Mouse (Mus musculus) kidney, embryonic 16.5 days (tissue): ENCODE results near the gene Zfp865. TPM values are rescaled to one million over a fixed set of nuclear protein-coding genes. Genes with fewer than 3 reads are reported as not detected.

ENCODE experiments used
- polyA plus RNA-seq: library from polyadenylated mRNA; unstranded; fragments of >200 nt; fragmentation: Nextera tagmentation; extraction: Ambion mirVana; gene quantifications from 2 replicates; pipeline ENCODE4 v1.2.1, GENCODE M21; 2015

Gene Zfp865
- polyA plus RNA-seq, 1 experiment from 2014 or later = 6.6 TPM

Other genes starting within 250 kb of the Zfp865 start
- not detected in 2 replicates for gene Fam71e2, start 249.1 kb upstream of the Zfp865 start, polyA plus RNA-seq
- gene Il11, start 237.5 kb upstream of the Zfp865 start, polyA plus RNA-seq = 0.17 and 0.42 TPM in 2 replicates
- 0.57 and 0.97 TPM in 2 replicates for gene Tmem190, start 237.4 kb upstream of the Zfp865 start, polyA plus RNA-seq
- 12.5 and 14.3 TPM in 2 replicates for gene Tmem238, start 230.7 kb upstream of the Zfp865 start, polyA plus RNA-seq
- gene Rpl28, start 227.5 kb upstream of the Zfp865 start, polyA plus RNA-seq = 315 and 357 TPM in 2 replicates
- 355 and 360 TPM in 2 replicates for gene Ube2s, start 207.8 kb upstream of the Zfp865 start, polyA plus RNA-seq
- 0.84 and 1.1 TPM in 2 replicates for gene Shisa7, start 175.7 kb upstream of the Zfp865 start, polyA plus RNA-seq
- gene Isoc2b, start 150.1 kb upstream of the Zfp865 start, polyA plus RNA-seq = 9.2 and 9.7 TPM in 2 replicates
- 1.2 and 1.4 TPM in 2 replicates for gene Isoc2a, start 143.2 kb upstream of the Zfp865 start, polyA plus RNA-seq
- not detected in 2 replicates for gene Gm36210, start 113.9 kb upstream of the Zfp865 start, polyA plus RNA-seq
- 3.6 and 4.2 TPM in 2 replicates for gene Zfp628, start 105.2 kb upstream of the Zfp865 start, polyA plus RNA-seq
- 5.8 and 6.2 TPM in 2 replicates for gene Nat14, start 98.3 kb upstream of the Zfp865 start, polyA plus RNA-seq
- gene Ssc5d, start 94.6 kb upstream of the Zfp865 start, polyA plus RNA-seq = 2.3 and 2.8 TPM in 2 replicates
- 0.26 and 0.41 TPM in 2 replicates for gene Sbk2, start 56.0 kb upstream of the Zfp865 start, polyA plus RNA-seq
- gene Sbk3, start 49.2 kb upstream of the Zfp865 start, polyA plus RNA-seq = not detected in 2 replicates
- 31.3 and 40.5 TPM in 2 replicates for gene Zfp579, start 24.2 kb upstream of the Zfp865 start, polyA plus RNA-seq
- 14.4 and 15.2 TPM in 2 replicates for gene Zfp524, start 6.0 kb upstream of the Zfp865 start, polyA plus RNA-seq
- 41.9 and 44.2 TPM in 2 replicates for gene Fiz1, start 5.7 kb upstream of the Zfp865 start, polyA plus RNA-seq
- gene Gm44973, start 4.9 kb upstream of the Zfp865 start, polyA plus RNA-seq = 1.7 and 1.9 TPM in 2 replicates
- 27.1 and 30.3 TPM in 2 replicates for gene Ccdc106, start 177 bp downstream of the Zfp865 start, polyA plus RNA-seq
- gene 4632433K11Rik, start 13.7 kb downstream of the Zfp865 start, polyA plus RNA-seq = 1.3 TPM in 1 of 2 replicates, not detected in the other
- 8.1 and 8.2 TPM in 2 replicates for gene Zfp784, start 18.1 kb downstream of the Zfp865 start, polyA plus RNA-seq
- gene Zfp580, start 31.2 kb downstream of the Zfp865 start, polyA plus RNA-seq = 35.0 and 44.0 TPM in 2 replicates
- 136 and 139 TPM in 2 replicates for gene U2af2, start 41.8 kb downstream of the Zfp865 start, polyA plus RNA-seq
- gene Epn1, start 59.9 kb downstream of the Zfp865 start, polyA plus RNA-seq = 64.9 and 66.6 TPM in 2 replicates
- not detected in 2 replicates for gene Rfpl4, start 96.6 kb downstream of the Zfp865 start, polyA plus RNA-seq
- 0.23 and 0.69 TPM in 2 replicates for gene Rasl2-9, start 105.6 kb downstream of the Zfp865 start, polyA plus RNA-seq
- not detected in 2 replicates for gene Vmn1r55, start 129.3 kb downstream of the Zfp865 start, polyA plus RNA-seq
- gene Vmn1r56, start 176.4 kb downstream of the Zfp865 start, polyA plus RNA-seq = not detected in 2 replicates
- gene Vmn1r57, start 198.1 kb downstream of the Zfp865 start, polyA plus RNA-seq = not detected in 2 replicates